Comparison of ENCODE assay signal across 10 mouse cellular contexts in genomic region chr11:34123147-34123546, GRCm38 (mm10). TPM values are rescaled to one million over a fixed set of nuclear protein-coding genes. Genes with fewer than 3 reads are reported as not detected.
DNase-seq lines count a peak whose midpoint lies in the region; ATAC-seq and TF ChIP-seq lines count a peak whose summit lies in the region.
"Had no signal": no experiment of that assay in that cellular context is flagged by ENCODE, and none has a peak within 500 bp of the region (broad histone marks: within the 10 kb centered on the region; RNA-seq: fewer than 3 reads in every experiment).

No protein-coding gene starts in this region.

- H3K36me3 ChIP-seq in kidney, embryonic 14.5 days (ENCODE audit: control insufficient read depth, insufficient read depth, low read length), result no peaks in the 10 kb centered on the region
- no peaks in the 10 kb centered on the region for H3K36me3 ChIP-seq in E14TG2a.4 (ENCODE audit: insufficient read depth, low read length)
- no peaks in the 10 kb centered on the region for H3K36me3 ChIP-seq in forebrain, embryonic 16.5 days (ENCODE audit: control insufficient read depth, insufficient read depth)
- H3K36me3 ChIP-seq in limb, embryonic 14.5 days (ENCODE audit: control insufficient read depth, insufficient read depth, low read length), result no peaks in the 10 kb centered on the region
- H3K36me3 ChIP-seq: liver, embryonic 13.5 days; stomach, embryonic 15.5 days had no signal

- no peak for TF ChIP-seq POLR2A in limb, embryonic 14.5 days (IDR thresholded peaks at IDR 0.05; ENCODE audit: borderline replicate concordance, extremely low read depth, insufficient read depth, insufficient read length)

- H3K27ac ChIP-seq in kidney, embryonic 14.5 days (ENCODE audit: low read depth, low read length), result no peak overlapping the region
- H3K27ac ChIP-seq in forebrain, embryonic 16.5 days (ENCODE audit: low read length), result no peak overlapping the region
- no peak overlapping the region for H3K27ac ChIP-seq in limb, embryonic 14.5 days (replicated peaks; ENCODE audit: low read depth, low read length)
- H3K27ac ChIP-seq: liver, embryonic 13.5 days; stomach, embryonic 15.5 days had no signal

- H3K9ac ChIP-seq in kidney, embryonic 14.5 days (ENCODE audit: low read depth, low read length), result no peak overlapping the region
- H3K9ac ChIP-seq in forebrain, embryonic 16.5 days (replicated peaks; ENCODE audit: low read depth, low read length), result no peak overlapping the region
- H3K9ac ChIP-seq in limb, embryonic 14.5 days (ENCODE audit: low read depth, low read length, severe bottlenecking), result no peak overlapping the region
- H3K9ac ChIP-seq: liver, embryonic 13.5 days; stomach, embryonic 15.5 days had no signal

- no peaks in the 10 kb centered on the region for H3K9me3 ChIP-seq in kidney, embryonic 14.5 days (ENCODE audit: control insufficient read depth, low read length)
- no peaks in the 10 kb centered on the region for H3K9me3 ChIP-seq in E14TG2a.4 (ENCODE audit: low read length)
- H3K9me3 ChIP-seq in forebrain, embryonic 16.5 days (ENCODE audit: control insufficient read depth, low read length), result no peaks in the 10 kb centered on the region
- no peaks in the 10 kb centered on the region for H3K9me3 ChIP-seq in limb, embryonic 14.5 days (ENCODE audit: control insufficient read depth, low read length)
- H3K9me3 ChIP-seq: liver, embryonic 13.5 days; stomach, embryonic 15.5 days had no signal

- DNase-seq in kidney, adult 9 months, result peak; percentile 19
- peak; percentile 68 for DNase-seq in ZHBTc4 (ENCODE audit: low read depth, low spot score)
- peak; percentile 79 for DNase-seq in limb, embryonic 14.5 days (ENCODE audit: low spot score)
- DNase-seq: liver, embryonic 13.5 days had no signal

- TF ChIP-seq CTCF in E14TG2a.4 (conservative IDR thresholded peaks at IDR 0.05; ENCODE audit: low read length), result peak; percentile 75

- H3K4me1 ChIP-seq in kidney, embryonic 14.5 days (ENCODE audit: control insufficient read depth, insufficient read depth, low read length), result no peaks in the 10 kb centered on the region
- no peaks in the 10 kb centered on the region for H3K4me1 ChIP-seq in E14TG2a.4 (replicated peaks; ENCODE audit: low read depth, low read length)
- no peaks in the 10 kb centered on the region for H3K4me1 ChIP-seq in forebrain, embryonic 16.5 days (replicated peaks; ENCODE audit: control insufficient read depth, insufficient read depth, low read length)
- no peaks in the 10 kb centered on the region for H3K4me1 ChIP-seq in limb, embryonic 14.5 days (ENCODE audit: control insufficient read depth, insufficient read depth, low read length)
- H3K4me1 ChIP-seq: liver, embryonic 13.5 days; stomach, embryonic 15.5 days had no signal

- no peak for ATAC-seq in kidney, embryonic 14.5 days (ENCODE audit: low FRiP score, low TSS enrichment)
- peak; percentile 77 for ATAC-seq in forebrain, embryonic 16.5 days
- peak; percentile 53 for ATAC-seq in limb, embryonic 14.5 days (ENCODE audit: low FRiP score, low read depth)
- ATAC-seq in erythroid progenitor cell, adult 5-6 weeks (replicated peaks; ENCODE audit: low FRiP score, poor library complexity, severe bottlenecking), result no peak

- H3K4me2 ChIP-seq in kidney, embryonic 14.5 days (replicated peaks; ENCODE audit: low read depth, low read length), result no peak overlapping the region
- no peak overlapping the region for H3K4me2 ChIP-seq in forebrain, embryonic 16.5 days (ENCODE audit: low read length)
- no peak overlapping the region for H3K4me2 ChIP-seq in limb, embryonic 14.5 days (replicated peaks; ENCODE audit: low read depth, low read length, severe bottlenecking)
- H3K4me2 ChIP-seq: liver, embryonic 13.5 days; stomach, embryonic 15.5 days had no signal

- no peaks in the 10 kb centered on the region for H3K27me3 ChIP-seq in kidney, embryonic 14.5 days (ENCODE audit: control insufficient read depth, insufficient read depth, low read length)
- H3K27me3 ChIP-seq in E14TG2a.4 (ENCODE audit: insufficient read depth, low read length), result peaks cover 21% of the 10 kb centered on the region
- peaks cover 3% of the 10 kb centered on the region for H3K27me3 ChIP-seq in forebrain, embryonic 16.5 days (replicated peaks; ENCODE audit: control insufficient read depth, insufficient read depth, low read length)
- H3K27me3 ChIP-seq in limb, embryonic 14.5 days (ENCODE audit: control insufficient read depth, insufficient read depth, low read length), result no peaks in the 10 kb centered on the region
- H3K27me3 ChIP-seq: liver, embryonic 13.5 days; stomach, embryonic 15.5 days had no signal

- WGBS in kidney, embryonic 14.5 days, result 15% methylated on average over 2 of the region's 2 CpGs
- 17% methylated on average over 2 of the region's 2 CpGs for WGBS in forebrain, embryonic 16.5 days
- 11% methylated on average over 2 of the region's 2 CpGs for WGBS in limb, embryonic 14.5 days

- no peak overlapping the region for H3K4me3 ChIP-seq in kidney, embryonic 14.5 days (ENCODE audit: low read length)
- no peak overlapping the region for H3K4me3 ChIP-seq in E14TG2a.4 (replicated peaks; ENCODE audit: low read length)
- H3K4me3 ChIP-seq in forebrain, embryonic 16.5 days (replicated peaks; ENCODE audit: low read length), result no peak overlapping the region
- no peak overlapping the region for H3K4me3 ChIP-seq in limb, embryonic 14.5 days (replicated peaks; ENCODE audit: low read length)
- H3K4me3 ChIP-seq: liver, embryonic 13.5 days; stomach, embryonic 15.5 days had no signal

RNA-seq across cellular contexts. Expression of gene 4930469K13Rik, which starts 24.8 kb away (rescaled TPM):
- not detected in 2 replicates for polyA plus RNA-seq in kidney, embryonic 14.5 days (2014; fragmentation: Nextera tagmentation; extraction: Ambion mirVana)
- not detected in 2 replicates for polyA plus RNA-seq in forebrain, embryonic 16.5 days (2015; fragmentation: Nextera tagmentation; extraction: Ambion mirVana)
- 0.23 TPM in 1 of 2 replicates, not detected in the other for polyA plus RNA-seq in limb, embryonic 14.5 days (2012; rRNA removed)
- not detected in 2 replicates for polyA plus RNA-seq in limb, embryonic 14.5 days (2014; fragmentation: Nextera tagmentation; extraction: Ambion mirVana)
- total RNA-seq in erythroid progenitor cell, adult 5-6 weeks (2015; ENCODE audit: low replicate concordance), result not detected in 2 replicates
- not detected in 2 replicates for total RNA-seq in erythroid progenitor cell, adult 5-6 weeks (2017; ENCODE audit: low replicate concordance)
- polyA plus RNA-seq: frontal cortex, adult 2 months; liver, embryonic 13.5 days had no signal

Comparison
In these comparisons a context has a peak if more than half of its experiments do, and no peak if none do; other contexts are left out.
1. DNase-seq: peak in every context shown above with its lines; median percentile 79 in limb, embryonic 14.5 days; 68 in ZHBTc4; 19 in kidney, adult 9 months.
2. ATAC-seq: peak in forebrain, embryonic 16.5 days (single experiment) and limb, embryonic 14.5 days (single experiment); none in kidney, embryonic 14.5 days (single experiment) and erythroid progenitor cell, adult 5-6 weeks (single experiment).